Mouse (Mus musculus) thymus, postnatal 25 days (tissue): ENCODE measurements around the gene Cep95.
"Not testable (repeated sequence)": the region's sequence is repeated elsewhere in the genome, so short reads cannot be mapped to it uniquely, and the experiment has no call there.

Experiments used
- DNase-seq: peaks from one replicate; pipeline ENCODE4 v3.0.0; 2022

Gene Cep95

DNA sequence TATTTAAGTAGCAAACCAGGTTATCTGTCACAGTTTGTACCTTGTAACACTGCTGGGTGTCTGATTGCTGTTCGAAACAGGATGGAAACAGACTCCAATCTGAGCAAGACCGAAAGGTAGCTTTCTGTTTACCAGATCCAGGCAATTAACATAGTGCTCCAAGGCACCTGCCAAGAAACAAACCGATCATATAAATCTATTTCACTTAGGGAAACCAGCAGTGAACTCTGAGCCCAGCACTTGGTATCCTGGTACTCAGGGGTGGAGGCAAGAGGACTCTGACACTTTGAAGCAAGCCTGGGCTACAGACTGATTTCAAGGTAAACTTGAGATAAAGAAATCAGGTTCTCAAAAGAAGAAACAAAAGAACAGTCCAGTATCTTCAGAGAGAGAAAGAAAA is 11.7 kb upstream of the Cep95 start:
- no peak for DNase-seq

DNA sequence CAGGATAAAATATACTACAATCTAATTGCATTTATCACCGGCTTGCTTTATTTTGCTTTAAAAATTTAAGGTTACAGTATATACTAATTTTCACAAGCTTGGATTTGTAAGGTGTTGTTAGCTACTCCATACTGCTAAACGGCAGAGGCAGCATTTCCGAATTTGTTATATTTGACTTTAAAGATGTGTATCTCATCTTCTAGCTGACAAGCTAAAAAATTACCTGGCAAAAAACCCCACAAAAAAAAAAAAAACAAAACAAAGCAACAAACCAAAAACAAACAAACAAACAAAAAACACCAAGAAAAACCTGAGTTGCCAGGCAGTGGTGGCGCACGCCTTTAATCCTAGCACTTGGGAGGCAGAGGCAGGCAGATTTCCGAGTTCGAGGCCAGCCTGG is 10.9 kb upstream of the Cep95 start:
- DNase-seq = no peak

DNA sequence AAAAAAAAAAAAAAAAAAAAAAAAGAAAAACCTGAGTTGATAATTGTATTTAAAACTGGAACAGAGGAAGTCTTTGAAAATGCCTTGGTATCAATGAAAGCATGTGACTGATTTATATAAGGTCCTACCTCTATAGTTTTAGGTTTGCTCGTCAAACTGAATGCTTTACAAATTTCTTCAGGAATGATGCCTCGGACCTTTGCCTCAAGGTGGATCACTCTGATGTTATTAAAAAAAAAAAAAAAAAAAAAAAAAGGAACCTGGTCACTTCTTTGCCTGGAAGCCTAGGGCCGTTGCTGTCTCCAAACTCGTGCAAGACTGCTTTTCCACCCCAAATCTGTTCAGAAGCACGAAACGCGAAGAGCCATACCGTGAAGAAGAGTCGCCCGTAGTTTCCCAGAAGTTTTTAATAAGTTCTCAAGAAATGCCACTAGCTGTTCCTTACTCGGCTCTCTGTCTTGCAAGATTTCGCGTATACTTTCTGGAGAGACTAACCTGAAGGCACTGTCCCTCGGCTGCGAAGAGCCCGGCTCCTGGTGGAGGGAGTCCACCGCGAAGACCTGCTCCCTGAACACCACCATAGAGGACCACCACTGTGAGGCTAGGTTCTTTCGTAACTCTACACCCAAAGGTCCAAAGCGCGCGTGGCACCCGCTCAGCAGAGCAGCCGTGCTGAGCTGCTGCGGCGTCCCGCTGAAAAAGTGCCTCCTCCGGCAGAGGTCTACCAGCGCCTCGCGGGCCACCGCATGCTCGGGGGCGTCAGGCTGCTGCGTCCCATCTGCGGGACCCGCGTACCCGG is 10.3 kb upstream of the Cep95 start:
- no peak for DNase-seq

DNA sequence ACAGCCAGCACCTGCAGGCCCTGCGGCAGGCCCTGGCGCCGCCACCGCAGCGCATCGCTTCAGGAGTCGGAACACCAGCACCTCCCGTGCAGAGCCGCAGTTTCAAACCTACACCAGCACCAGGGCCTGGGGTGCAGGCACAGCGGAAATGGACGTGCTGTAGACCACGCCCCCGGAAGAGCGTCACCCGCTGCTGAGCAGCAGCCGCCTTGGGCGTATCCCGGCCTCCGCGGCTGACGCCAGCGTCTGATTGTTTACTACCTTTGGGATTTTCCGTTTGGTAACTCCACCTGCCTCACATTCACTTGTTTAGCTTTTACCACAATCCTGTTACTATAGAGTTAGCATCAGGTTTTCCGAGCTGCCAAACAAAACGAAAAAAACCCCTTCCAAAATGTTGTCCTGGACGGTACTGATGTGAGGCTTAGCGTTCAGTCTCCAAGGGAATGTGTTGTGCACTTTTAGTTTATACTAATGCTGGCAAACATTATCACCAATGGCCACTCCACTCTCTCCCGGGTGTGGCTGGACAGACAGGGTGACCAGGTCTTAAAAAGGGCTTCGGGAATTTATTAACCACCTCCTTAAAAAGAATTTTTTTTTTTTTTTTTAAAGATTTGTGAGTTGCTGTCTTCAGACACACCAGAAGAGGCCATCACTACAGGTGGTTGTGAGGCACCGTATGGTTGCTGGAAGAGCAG is 9.5 kb upstream of the Cep95 start, which contains the start of gene Polg2:
Gene Polg2, minus strand, starts transcription at position 150 of the 701 bp plus-strand sequence.
- peak; percentile 92 for DNase-seq

DNA sequence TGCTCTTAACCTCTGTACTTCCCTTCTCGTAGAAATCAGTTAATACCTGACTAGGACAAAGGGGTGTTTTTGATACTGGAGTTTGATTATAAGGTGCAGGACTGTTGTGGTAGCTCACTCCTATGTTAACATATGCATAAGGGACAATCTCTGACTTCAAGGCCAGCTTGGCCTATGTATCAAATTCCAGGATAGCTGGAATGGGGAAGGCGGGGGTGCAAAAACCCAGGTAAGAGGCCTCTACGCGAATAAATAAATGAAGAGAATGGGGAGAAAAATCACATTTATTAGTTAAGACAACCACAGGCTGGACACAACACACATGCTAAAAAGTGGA is 9.0 kb upstream of the Cep95 start:
- peak; percentile 18 for DNase-seq

DNA sequence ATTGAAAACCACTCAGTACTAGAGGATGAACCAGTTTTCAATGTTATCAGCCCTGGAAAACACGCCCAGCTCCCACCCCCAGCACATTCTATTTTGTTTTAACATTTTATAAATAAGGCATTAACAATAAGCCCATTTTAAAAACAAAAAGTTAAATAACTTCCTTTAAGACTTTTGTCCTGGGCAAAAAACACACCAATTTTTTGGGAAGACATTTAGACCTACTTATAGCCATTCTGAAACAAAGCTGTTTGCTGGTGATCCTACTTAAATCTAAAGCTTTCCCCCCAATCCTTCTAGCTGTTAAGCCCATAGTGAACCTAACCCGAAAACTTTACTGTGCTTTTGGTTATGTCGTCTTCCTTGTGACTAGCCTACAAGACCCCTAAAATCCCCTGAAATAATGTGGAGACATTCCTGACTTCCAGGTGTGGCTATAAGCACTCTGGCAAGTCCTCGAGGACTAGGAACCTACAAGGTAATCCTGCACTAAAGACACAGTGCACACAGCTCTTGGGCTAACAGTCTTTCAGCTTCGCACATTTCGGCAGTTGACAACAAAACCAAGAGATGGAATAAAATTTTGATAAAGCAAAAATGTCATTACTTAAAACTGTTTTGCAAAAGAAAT is 8.3 kb upstream of the Cep95 start:
- DNase-seq = no peak

DNA sequence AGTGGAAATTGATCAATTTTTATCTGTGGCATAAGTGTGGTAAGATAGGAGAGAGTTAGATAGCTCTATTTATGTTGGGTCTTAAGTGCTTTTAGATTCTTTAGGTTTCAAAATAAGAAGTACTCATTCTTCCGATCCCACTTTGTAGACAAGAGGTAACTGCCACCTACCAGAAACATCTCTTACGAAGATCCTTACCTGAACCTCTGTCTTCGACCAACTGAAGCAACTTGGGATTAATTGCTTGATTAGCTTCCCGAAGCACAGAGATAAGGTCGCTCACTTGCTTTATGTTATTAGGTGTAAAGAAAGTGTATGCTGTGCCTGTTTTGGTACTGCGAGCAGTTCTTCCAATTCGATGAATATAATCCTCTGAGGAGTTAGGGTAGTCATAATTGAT is 6.8 kb upstream of the Cep95 start:
- not testable (repeated sequence) for DNase-seq

DNA sequence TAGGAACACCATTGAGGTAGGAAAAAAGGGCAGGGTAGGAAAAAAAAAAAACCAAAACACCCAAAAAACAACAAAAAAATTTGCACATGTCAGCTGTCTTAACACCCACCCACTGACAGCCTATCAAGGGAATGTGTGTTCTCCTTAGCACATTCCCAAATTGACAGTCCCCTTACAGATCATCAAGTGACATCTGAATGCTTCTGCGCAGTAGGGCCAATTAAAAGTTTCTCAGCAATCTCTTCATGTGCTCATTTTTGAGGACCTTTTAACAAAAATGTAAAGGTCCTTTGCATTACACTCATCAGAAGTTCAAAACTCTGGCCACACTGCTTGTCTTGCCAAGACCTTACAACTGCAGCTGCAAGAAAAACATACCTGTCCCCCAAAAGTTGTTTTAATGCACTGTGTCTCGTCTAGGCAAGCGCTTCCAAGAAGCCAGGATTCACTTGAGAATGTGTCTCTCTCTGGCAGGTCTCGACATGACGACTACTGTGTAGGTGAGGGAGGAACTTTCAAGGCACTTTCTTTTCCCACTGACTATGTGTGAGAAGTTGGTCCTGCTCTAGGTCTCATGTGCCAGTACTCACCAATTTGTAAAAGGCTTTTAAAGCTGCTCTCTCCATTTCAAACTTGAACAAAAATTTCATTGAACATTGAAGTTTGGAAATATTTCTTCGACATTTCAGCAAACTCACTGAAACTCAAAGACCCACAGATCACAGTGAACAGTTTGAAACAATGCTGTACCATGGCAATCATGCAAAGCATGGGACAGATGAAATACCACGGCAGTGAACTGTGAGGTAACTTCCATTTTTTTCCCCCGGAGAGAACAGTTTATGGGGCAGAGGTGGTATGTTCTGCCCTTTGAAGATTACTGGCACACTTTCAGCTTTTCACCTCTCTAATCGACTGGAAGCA is 5.9 kb upstream of the Cep95 start:
- DNase-seq = no peak

DNA sequence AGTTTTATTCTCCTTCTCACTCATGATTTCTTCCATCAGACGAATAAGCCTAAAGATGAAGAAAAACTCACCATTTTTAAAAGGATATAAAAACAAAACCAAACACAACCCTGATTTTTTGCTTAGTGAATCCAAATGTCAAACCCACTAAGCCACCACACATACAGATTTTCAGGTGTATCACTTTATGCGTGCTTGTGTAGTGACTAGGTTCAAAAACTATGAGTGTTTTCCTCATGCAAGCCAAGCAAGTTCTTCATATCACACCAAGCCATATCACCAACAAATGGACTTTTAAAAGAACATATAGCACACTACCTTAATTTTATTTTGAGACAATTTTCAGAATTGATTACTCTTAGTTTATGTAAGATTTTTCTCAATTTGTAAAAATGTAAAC is 4.6 kb upstream of the Cep95 start:
- DNase-seq = no peak

DNA sequence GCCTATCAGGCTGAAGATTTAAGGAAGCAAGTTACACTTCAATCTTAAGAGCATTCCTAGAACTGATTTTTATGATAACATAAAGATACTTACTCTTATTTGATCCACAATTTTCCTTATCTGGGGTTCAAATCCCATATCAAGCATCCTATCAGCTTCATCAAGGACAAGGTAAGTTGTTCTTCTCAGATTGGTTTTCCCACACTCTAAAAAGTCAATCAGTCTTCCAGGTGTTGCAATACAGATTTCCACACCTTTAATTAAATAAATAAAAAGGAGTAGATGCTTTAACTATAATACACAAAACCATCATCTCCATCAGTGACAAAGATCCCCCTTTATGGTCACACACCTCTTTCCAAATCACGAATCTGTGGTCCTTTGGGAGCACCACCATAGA is 4.0 kb upstream of the Cep95 start:
- no peak for DNase-seq

DNA sequence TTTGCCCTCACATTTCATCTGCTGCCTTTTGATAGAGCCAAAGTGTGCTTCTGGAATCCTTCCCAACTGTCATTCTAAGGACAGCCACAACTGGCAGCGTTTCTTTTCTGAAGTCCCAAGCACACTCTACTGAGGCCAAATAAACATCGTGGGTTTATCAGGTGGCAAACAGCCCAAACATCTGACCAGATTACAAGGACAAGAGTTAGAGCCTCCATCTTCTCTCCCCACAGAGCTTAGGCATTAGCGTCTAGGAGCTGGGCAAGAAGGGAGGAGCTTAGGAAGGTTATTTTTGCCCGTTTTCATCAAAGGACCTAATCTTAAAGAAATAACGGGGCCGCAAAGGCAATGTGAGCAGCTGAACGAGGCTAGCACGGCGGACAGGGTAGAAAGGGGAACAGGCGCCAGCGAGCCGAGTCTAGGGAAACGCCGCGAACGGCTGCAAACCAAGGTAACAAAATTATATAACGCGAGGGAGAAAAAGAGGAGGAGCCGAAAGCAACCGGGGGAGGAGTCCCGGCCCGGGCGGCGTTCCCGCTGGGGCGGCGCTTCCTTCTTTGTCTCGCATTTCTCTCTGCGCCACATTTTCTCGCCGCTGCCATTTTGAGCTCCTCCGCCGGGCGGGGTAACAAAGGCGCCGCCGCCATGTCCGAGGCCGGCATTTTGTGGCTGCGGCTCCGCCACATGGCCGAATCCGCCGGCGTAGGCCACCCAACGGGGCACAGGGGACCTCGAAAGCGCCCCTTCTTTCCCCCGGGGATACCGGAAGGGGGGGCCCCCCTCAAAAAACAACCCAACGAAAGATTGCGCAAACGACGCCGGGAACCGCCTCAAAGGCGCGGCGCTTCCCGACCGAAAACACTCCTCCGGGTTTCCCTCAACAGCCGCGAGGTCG is 1.7 kb upstream of the Cep95 start:
- DNase-seq = peak; percentile 89

DNA sequence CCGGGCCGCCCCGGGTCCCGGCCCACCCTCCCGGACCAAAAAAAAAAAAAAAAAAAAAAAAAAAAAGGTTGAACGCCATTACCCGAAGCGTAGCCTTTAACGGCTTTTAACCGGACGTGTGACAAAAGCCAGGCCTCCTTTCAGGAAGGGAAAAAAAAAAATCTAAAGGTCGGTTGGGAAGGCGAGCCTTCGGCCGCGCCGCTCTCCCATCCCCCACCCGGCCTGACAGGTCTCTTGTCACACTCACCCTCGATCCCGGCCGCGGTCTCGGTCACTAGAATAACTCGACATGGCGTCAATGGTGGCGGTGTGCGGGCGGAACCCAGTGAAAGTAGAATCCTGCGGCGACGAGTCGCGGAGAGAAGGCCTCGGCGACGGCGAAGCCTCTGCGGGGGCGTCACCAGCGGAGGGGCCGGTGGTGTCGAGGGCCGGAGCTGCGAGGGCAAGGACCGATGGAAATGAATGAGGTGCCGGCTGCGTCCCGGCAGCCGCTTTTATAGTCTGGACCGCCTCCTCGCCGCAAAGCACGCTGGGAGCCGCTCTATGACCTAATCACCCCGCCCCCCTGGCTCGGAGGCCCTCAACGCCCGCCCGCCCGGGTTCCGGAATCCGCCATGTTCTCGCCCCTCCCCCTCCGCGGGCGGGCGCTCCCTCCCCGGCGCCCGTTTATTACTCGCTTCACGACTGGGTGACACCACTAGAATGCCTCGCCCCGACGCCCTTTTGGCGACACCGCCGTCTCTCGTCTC is 852 bp upstream of the Cep95 start:
- peak; percentile 99 for DNase-seq

DNA sequence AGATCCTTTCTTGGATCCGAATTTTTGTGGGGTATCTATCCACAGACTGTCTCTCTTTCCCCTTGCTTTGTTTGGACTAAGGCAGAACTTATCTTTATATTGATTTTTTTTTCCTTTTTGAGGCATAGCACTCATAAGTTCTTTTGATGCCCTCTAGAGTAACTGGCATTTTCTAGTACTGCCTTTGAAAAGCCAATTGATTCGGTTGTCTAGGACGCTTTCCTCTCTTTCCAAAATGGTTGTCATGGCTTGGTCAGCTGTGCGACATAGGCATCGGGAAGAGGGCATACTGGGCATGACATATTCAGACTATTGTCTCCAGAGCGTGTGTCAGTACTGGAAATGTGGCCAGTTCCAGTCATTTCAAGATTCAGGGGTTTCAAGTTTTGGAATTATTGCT is 597 bp downstream of the Cep95 start:
- no peak for DNase-seq

DNA sequence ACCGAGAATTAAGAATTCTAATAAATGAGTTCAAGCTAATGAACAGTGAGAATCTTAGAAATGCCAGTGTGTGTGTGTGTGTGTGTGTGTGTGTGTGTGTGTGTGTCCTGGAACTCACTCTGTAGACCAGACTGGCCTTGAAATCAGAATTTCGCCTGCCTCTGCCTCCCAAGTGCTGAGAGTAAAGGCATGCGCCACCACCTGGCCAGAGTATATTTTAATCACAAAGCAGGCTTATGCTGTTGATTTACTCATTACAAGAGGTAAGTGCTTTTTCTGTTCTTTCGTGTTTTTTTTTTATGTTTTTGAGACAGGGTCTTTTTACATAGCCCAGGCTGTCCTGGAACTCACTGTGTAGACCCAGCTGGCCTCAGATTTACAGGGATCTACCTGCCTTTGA is 4.8 kb downstream of the Cep95 start:
- peak; percentile 14 for DNase-seq

DNA sequence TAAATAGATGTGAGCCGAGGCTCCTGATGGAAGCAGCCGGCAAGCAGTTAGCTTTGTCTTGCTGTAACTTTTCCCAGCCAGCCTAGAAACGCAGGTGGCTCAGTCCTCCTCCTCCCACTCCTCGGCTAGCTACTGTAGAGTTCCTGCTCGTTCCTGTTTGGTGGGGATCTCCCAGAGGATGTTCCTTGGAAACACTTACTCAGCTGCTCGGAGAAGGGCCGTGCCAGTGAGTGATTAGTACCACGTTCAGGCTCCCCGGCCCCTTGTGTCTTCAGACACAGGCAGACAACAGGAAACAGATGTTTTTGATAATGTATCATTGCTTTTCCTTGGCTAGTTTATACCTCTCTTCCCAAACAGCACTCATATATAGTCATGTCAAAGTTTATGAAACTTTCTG is 6.6 kb downstream of the Cep95 start:
- no peak for DNase-seq

DNA sequence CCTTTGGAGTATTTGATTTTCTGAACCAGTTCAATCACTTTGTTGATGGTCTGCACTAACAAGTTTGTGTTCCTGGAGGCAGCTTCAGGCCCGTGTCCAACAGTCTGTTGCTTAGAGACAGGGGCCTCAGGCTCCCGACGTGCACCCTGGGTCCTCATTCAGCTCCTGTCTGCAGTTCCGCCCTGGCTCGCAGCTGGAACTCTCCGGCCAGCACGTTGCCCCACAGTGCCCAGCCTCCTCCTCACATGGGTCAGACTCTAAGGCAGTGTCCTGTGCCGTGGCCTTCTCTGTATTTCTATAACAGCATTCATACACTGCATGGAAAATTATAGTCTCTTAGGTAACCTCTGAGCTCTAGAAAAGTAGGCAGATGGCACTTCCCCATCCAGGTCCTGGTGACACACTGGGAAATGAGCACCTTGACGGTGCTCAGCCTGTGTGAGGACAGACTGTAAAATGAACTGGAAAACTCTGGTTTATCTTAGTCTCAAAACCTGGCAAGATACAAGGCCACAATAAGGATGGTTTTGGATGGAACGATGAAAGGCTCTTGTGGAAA is 13.1 kb downstream of the Cep95 start:
- DNase-seq = no peak

DNA sequence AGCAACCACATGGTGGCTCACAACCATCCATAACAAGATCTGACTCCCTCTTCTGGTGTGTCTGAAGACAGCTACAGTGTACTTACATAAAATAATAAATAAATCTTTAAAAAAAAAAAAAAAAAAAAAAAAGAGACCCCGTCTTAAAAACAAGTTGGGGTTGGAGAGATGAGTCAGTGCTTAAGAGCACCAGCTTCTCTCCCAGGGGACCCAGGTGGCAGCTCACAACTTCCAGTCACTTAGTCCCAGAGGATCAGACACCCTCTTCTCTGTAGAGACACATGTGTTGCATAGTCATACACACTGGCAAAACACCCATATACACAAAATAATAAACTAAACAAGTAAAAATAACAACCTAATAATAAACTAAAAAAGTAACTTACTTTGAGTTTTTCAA is 18.4 kb downstream of the Cep95 start:
- not testable (repeated sequence) for DNase-seq

DNA sequence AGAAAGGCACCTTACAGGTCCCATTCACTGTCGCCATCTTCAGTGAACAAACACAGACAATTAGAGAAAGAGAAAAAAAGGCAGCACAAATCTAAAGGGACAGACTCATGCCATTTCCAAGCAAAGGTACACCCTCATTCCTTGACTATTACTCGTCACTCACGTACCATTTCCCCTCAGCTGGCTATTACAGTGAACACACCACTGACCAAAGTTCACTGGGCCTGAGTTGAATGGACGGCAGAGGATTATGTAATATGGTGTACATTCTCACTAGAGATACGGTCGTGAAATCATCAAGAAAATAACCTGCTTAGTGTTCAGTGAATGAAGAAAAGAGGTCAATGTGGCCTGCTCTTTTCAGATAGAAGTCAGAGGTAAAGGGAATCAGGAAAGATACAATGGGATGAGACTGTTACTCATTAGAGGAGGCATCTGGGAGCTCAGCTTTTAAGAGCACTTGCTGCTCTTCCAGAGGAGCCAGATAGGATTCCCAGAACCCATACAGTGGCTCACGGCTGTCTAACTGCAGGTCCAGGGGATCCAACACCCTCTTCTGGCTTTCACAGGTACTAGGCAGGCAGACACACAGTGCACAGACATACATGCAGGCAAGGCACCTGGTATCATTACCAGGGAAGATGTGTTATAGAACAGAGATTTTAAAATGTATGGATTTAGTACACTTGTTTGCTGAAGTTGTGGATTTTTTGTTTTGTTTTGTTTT is 23.5 kb downstream of the Cep95 start:
- no peak for DNase-seq

DNA sequence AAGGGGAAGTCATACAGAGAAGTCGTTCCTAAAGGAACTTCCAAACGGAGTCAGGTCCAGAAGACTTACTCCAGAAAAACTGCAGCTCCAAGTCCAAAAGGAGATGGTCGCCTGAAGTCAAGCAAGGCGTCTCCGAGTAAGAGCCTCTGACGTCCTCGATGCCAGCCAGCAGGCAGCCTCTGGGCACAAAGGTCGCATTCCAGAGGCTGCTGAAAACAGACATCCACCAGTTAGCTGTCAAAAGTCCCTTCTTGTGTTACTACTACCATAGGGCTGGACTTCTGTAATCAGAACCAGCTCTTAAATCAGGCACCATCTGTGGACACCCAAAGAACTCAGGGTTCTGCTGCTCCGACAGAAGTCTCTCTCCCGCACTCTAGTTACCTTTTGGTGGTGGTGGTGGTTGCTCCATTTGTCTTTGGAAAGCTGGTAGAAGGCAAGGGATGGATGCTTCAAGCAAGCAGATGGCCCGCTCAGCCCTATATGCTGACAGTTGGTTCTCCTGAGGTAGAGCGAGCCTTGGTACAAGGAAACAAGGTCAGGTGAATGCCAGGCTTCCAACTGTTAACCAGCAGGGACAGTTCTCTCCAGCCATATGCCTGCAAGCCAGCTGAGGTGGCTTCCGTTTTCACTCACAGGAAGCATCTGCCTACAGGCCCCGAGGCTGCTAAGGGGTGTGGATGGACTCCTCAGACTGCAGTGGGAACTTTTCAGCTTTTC is 25.7 kb downstream of the Cep95 start:
- DNase-seq = no peak
